Mouse (Mus musculus) induced T-regulatory cell, adult 2 months (primary cell): Measurements from ENCODE around the gene Ggt5.
A peak's percentile ranks its signal among the peaks of the same experiment; 100 is the strongest.

ENCODE experiments used
- DNase-seq: peaks from one replicate; pipeline ENCODE4 v3.0.0-alpha.2; 2012; ENCODE audit warnings: low read depth

Gene Ggt5

GRCm38 (mm10) chr10:75589129-75589528, at the start of gene Ggt5:
Gene Ggt5, plus strand, starts transcription at chr10:75589340.
- no peak for DNase-seq

DNA sequence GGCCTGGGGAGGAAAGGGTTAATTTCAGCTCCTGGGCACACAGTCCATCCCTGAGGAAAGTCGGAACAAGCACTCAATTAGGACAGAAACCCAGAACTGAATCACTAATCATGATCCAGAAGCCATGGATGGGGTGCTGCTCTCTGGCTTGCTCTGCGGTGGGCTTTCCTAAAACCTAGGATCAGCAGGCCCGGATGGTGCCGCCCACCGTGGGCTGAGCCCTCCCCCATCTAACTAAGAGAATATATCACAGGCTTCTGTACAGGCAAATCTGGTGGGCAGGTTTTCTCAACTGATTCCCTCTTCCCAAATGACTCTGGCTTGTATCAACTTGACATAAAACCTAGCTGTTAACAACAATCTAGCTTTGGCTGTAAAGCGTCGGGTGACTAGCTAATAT, 41.2 kb upstream of the Ggt5 start:
- DNase-seq, result no peak

- DNase-seq, result no peak
Observed at GRCm38 (mm10) chr10:75548486-75548885, 40.7 kb upstream of the Ggt5 start.

GRCm38 (mm10) chr10:75549886-75550285, 39.3 kb upstream of the Ggt5 start:
- DNase-seq, result no peak

DNA sequence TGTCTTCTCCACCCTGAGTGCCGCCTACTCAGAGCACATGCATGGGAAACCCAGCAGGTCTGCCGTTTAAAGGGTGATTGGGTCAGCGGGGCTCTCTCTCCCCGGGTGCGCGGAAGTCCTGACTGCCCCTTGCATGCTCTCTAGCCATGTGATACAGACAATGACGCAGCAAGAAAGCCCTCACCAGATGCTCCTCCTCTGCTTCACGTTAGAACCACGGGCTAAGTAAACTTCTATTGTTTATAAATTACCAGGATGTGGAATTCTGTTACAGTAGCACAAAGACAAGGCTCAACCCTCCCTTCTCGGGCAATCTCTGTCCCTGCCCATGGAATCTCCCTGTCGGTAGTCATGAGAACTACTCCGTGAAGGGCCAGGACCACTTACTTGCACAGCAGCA, 38.0 kb upstream of the Ggt5 start:
- DNase-seq, result no peak

- DNase-seq, result no peak
Observed at GRCm38 (mm10) chr10:75552106-75552505, 37.0 kb upstream of the Ggt5 start.

DNA sequence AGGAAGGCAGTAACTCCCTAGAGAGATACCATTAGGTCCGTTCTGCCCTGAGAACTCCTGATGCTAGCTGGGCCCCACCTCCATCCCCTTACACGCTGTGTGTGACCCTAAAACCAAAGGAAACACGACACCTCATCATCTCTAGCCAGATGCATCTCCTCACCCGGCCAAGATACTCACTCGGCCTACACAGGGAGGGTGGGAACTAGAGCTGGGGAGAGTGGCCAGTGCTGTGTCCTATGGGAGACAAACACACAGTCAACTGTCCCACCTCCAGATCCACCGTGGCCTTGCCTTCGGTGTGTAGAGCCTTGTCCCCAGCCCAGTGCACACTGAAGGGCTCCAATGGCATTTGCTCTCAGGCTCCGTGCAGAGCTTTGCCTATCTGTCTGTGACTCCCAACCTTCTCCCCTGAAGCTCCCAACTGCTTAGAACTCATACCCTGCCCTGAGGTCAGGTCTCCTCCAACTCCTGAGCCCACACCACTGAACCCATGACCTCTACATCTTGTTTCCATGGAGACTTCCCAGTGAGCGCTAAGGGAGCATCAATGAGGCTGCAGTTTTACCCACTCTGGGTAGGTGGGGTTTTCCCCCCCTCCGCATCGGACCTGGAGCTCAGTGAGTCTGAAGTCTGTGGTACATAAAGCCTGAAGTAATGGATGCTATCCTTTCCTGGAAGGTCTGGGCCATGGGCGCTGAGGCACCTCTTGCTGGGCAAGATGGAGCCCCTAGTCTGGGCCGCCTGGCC, 36.3 kb upstream of the Ggt5 start:
- no peak for DNase-seq

DNA sequence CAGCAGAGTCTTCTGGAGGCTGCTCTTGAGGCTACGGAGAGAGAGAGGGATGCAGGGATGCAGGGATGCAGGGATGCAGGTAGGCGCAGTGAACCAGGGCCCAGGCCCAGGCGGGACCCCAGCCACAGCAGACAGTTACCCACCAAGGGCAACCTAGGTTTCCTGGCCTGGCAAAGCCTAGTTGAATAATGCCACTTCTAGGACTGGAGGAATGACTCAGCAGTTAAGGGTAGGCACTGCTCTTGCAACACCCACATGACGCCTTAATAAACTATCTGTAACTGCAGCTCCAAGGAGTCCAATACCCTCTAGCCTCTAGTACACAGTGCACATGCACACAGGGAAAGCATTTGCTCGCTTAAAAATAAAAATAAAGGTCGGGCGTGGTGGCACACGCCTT, 35.0 kb upstream of the Ggt5 start:
- DNase-seq, result no peak

- DNase-seq, result no peak
Observed at GRCm38 (mm10) chr10:75555557-75555956, 33.6 kb upstream of the Ggt5 start.

GRCm38 (mm10) chr10:75556026-75556425, 33.1 kb upstream of the Ggt5 start:
- no peak for DNase-seq

- DNase-seq, result no peak
Observed at GRCm38 (mm10) chr10:75558515-75558914, 30.6 kb upstream of the Ggt5 start.

GRCm38 (mm10) chr10:75559041-75559675, 30.0 kb upstream of the Ggt5 start:
- DNase-seq, result no peak

DNA sequence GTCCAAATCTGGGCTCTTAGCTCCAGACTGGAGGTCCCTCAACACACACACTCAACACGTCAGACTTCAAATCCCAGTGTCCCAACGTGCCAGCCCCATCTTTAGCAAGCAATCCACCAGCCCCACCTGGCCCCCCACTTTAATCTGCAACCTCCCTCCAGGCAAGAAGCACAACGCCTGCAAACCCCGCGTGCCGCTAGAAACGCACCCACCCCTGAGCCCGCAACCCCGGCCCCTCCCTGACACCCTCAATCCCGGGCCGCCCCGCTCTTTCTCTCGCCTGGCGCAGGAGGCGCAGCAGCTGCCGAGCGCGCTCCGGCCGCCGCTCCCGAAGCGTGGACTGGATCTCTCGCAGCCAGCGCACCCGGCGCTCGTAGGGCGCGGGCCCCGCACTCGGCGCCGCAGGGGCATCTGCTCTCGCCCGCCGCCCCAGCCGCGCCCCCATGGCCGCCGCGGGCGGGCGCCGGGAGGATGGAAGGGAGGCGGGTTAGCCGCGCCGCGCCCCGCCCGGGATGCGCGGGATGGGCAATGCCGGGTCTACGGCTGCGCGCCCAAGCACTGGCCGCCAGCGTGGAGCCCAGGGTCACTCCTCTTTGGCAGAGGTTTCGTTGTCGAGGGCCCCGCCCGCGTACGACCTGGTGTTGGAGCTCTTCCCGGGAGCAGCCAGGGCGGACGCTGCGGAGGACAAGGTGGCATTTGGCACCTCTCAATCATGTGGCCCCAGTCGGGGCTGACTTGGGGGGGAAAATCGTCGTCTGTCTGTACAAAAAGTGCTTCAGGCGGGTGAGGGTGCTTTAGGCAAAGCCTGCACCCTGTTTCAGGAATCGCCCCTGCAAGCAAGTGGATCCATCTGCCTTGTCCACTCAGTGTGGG, 29.2 kb upstream of the Ggt5 start, which contains the start of gene Lrrc75b:
TSS of gene Lrrc75b (minus strand) at position 655 of the 873 bp plus-strand sequence.
- DNase-seq, result peak; percentile 48

DNA sequence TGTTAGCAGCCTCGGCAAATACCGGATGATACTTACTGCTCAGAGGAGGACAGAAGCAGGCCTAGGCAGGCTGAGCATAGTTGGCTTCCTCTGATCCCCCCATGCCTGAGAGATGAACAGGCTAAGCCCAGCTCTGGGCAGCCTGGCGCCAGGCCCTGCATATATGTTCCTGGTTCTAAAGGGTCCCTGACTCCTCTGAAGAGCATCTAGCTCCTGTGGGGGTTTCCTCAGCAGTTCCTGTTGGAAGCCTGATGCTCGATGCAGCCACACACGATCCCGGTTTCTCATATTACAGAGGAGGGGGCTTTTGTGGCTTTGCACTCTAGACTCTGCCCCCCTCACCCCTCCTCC, 28.6 kb upstream of the Ggt5 start:
- DNase-seq, result no peak

DNA sequence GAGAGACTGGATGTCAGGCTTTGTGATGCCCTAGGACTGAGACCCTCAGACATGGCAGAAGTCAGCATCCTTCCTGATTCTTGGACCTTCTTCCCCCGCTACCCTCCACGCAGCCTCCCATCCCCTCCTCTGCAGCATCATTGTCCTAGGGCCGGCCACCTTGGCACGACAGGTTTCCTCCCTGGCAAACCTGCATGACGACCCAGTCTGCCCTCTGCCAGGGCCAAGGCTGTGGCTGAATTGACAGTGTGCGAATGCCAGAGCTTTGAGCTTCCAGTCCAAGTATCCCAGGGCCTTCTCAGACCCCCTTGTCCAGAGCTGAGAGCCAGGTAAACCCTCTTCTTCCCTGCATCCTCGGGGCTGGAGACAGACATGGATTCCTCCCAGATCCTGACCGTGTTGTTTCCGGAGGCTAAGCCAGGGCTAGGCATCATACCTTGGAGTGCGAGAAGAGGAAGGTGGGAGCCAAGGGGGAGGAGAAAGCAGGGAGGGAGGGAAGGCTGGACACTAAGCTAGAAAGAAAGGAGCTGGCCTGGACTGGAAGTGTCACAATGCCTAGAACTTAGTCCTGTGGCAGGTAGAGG, 28.0 kb upstream of the Ggt5 start, which contains the start of gene Ggt1:
TSS of gene Ggt1 (plus strand) at position 534 of the 584 bp plus-strand sequence.
- no peak for DNase-seq

GRCm38 (mm10) chr10:75562596-75562995, 26.5 kb upstream of the Ggt5 start:
- DNase-seq, result no peak

DNA sequence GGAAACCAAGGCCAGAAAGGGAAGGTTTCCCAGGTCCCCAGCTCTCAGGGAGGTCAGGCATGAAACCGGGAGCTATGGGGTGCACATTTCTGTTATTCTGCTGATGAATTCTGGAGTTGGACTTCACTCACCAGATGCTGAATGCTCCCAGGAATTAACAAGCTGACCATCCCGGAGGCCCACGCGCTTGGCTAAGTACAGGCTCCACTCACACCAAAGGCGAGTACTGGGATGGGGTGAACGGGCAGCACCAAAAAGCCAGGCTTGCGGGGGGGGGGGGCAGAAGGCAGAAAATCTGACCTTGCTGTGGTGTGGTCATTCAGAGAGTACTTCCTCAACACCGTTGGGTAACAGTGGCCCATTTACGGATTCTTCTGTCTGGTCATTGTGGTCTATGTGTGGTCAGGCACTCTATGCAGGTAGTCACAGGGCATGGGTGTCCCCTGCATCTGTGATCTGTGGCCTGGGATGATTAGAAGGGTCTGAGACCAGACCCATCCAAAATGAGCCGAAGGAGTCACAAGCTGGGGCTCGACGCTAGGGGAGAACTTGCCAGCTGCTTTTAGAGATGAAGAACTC, 24.4 kb upstream of the Ggt5 start:
- no peak for DNase-seq

DNA sequence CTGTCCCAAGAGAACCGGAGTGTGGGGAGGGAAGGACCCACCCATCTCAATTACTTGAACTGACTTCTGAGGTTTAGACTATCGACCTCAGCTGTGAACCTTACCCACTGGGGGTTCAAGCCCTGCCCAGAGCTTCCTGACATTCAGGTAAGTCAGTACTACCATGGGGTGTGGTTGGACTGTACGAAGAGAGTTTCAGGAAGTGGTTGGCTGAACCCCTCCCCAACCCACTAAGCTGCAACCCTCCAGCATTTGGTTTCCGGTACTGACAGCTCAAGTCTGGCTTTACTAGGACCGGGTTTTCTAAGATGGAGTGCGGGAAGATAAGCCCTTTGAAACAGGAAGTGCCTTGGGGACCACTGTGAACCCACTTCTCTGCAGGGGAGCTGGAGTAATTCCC, 23.7 kb upstream of the Ggt5 start:
- peak; percentile 88 for DNase-seq

- no peak for DNase-seq
Observed at GRCm38 (mm10) chr10:75565906-75566305, 23.2 kb upstream of the Ggt5 start.

DNA sequence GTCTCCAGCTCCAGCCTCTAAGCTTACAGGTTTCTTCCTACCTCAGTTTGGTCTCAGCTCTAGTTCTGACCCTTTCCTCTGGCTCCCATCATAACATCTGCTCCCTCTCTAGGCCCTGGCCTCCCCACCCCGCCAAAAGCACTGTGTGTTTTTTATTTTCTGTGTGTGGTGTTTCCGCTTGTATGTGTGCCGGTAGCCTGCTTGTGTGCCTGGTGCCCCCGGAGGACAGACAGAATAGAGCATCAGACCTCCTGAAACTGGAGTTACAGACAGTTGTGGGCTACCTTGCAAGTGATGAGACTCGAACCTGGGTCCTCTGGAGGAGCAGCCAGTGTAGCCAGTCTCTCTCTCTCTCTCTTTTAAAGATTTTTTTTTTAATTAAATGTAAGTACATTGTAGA, 22.8 kb upstream of the Ggt5 start:
- peak; percentile 52 for DNase-seq

DNA sequence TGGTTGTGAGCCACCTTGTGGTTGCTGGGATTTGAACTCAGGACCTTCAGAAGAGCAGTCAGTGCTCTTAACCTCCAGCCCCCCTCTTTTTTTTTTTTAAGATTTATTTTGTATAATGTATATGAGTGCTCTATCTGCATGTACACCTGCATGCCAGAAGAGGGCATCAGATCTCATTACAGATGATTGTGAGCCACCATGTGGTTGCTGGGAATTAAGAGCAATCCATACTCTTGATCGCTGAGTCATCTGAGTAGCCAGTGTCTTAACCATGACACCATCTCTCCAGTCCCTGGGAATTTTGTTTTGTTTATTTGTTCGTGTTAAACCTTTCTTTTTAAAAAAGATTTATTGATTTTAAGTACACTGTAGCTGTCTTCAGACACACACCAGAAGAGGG, 22.4 kb upstream of the Ggt5 start:
- peak; percentile 30 for DNase-seq

- no peak for DNase-seq
Observed at GRCm38 (mm10) chr10:75568029-75568428, 21.1 kb upstream of the Ggt5 start.
